Mouse (Mus musculus) G1E (cell line): ENCODE results near the gene Mapkapk2.

ENCODE experiments used
- CTCF ChIP-seq: IDR thresholded peaks from 2 replicates; pipeline ENCODE4 v1.5.1; 2012; ENCODE audit warnings: low read depth, low read length, inconsistent platforms, mixed read lengths
- GATA1 ChIP-seq: IDR thresholded peaks from 2 replicates; pipeline ENCODE4 v1.6.1; 2012; ENCODE audit warnings: borderline replicate concordance, low read length, inconsistent platforms, mixed read lengths
- GATA2 ChIP-seq: IDR thresholded peaks from 2 replicates; pipeline ENCODE4 v1.6.1; 2012; ENCODE audit warnings: low read depth, low read length, inconsistent platforms, borderline replicate concordance
- TAL1 ChIP-seq: conservative IDR thresholded peaks from 2 replicates; pipeline ENCODE4 v1.6.1; 2012; ENCODE audit warnings: low read depth, low read length, inconsistent platforms, mixed read lengths

DNA sequence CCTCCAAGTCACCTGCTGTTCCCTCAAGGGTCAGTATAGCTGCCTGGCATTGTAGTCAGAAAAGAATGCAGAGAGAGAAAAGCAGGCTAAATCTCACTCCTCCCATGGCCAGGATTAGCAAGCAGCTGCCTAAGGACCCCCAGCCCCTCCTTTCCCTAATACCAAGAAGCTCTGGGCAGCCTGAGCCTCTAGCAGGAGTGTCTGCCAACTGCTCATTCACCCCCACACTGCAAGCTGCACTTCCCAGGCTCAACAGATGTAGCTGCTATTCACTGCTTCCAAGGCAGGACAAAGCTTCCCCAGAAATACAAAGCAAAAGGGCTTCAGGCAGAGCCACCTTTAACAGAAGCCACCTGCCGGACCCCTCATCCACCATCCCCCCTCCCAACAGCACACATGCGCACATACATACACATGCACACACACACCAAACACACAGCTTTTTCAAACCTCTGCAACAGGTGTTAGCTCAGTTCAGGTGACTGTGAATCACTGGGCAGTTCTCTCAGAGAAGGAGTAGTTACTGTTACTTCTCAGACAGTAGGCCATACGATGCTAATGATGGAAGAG lies 18.8 kb downstream of the Mapkapk2 start:
- TF ChIP-seq CTCF (no peak), GATA1 (no peak), TAL1 (no peak), GATA2 (no peak)
